Mouse (Mus musculus) myocyte (in vitro differentiated cells): ENCODE results near the gene Pde7b.

Experiments used
- MYOG ChIP-seq, 3 experiments: IDR thresholded peaks; one replicate each; pipeline ENCODE4 v1.6.1; 2011; ENCODE audit warnings: control low read depth in 2 of 3, low read depth in 2 of 3, mild to moderate bottlenecking in 2 of 3; ENCODE audit not compliant: insufficient read length in 2 of 3, control insufficient read depth in 1 of 3, insufficient read depth in 1 of 3
- POLR2A ChIP-seq: IDR thresholded peaks from one replicate; pipeline ENCODE4 v1.6.1; 2011; ENCODE audit warnings: low read depth, mild to moderate bottlenecking, control low read depth, moderate library complexity; ENCODE audit not compliant: insufficient read length
- POLR2AphosphoS2 ChIP-seq: IDR thresholded peaks from one replicate; pipeline ENCODE4 v1.6.1; 2011; ENCODE audit warnings: low read depth, control low read depth; ENCODE audit not compliant: insufficient read length
- REST ChIP-seq: IDR thresholded peaks from one replicate; pipeline ENCODE4 v1.6.1; 2011; ENCODE audit warnings: mild to moderate bottlenecking, control low read depth, moderate library complexity; ENCODE audit not compliant: insufficient read depth, insufficient read length

GRCm38 (mm10) chr10:20654590-20654989, 70.3 kb downstream of the Pde7b start:
- TF ChIP-seq MYOG (IDR thresholded peaks at IDR 0.05; ENCODE audit: control insufficient read depth in 1 of 3, insufficient read depth in 1 of 3, insufficient read length in 2 of 3, low read depth in 2 of 3): no peak
- no peak for TF ChIP-seq POLR2A
- TF ChIP-seq POLR2AphosphoS2: no peak
- no peak for TF ChIP-seq REST
